Mouse (Mus musculus) embryonic fibroblast, embryonic 13.5 days (primary cell): ENCODE measurements around the gene Ovch2.

Experiments
- CTCF ChIP-seq: IDR thresholded peaks from 2 replicates; pipeline ENCODE4 v1.5.1; 2011; ENCODE audit warnings: mild to moderate bottlenecking, control low read depth, low read length, moderate library complexity, borderline replicate concordance; ENCODE audit not compliant: insufficient read depth
- POLR2A ChIP-seq: IDR thresholded peaks from 2 replicates; pipeline ENCODE4 v1.6.1; 2011; ENCODE audit warnings: low read depth, mild to moderate bottlenecking, control low read depth, low read length, moderate library complexity

DNA sequence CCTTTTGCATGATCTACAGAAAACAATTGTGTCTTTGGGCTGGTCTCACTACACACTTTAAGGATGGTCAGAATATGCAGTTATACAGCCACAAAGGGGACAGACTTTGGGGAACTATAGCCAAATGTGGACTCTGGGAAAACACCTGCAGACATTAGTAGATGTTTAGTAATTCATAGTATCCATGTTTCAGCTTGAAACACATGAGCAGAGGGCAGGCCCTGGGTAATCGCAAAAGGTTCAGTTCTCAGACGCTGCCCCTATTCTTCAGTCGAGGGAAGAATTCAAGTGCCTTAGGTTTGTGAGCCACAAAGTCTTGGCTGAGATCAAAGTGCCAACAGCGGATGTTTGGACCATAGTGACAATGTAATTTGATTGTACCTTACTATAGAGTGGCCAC lies 56.6 kb downstream of the Ovch2 start:
- TF ChIP-seq CTCF = no peak
- no peak for TF ChIP-seq POLR2A
